Mouse (Mus musculus): ENCODE data around the gene Taok3. TPM values are rescaled to one million over a fixed set of nuclear protein-coding genes. Genes with fewer than 3 reads are reported as not detected.

Taok3 gene
- polyA plus RNA-seq, 1 experiment: 18.1 TPM

DNA sequence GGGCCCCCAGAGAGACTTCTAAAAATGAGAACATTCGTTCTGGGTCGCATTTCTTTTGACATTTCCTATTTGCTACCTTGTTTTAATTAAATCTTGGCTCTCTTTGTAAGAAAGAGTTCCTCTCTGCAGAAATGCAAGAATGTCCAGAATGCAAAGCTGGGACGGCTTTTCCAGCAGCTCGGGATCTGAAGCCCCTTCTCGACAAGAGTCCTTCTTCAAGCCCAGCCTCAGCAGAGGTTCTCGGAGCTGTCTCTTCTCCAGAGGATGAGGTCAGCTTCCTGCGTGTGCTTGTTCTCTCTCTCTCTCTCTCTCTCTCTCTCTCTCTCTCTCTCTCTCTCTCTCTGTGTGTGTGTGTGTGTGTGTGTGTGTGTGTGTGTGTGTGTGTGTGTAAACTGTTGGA, 2.2 kb upstream of the Taok3 start:
- DNase-seq (ENCODE audit: low spot score): no peak

GRCm38 (mm10) chr5:117118220-117118619, 1.7 kb upstream of the Taok3 start:
- DNase-seq (ENCODE audit: low spot score): no peak

- no peak for DNase-seq (ENCODE audit: low spot score)
These were observed 1.1 kb upstream of the Taok3 start for GRCm38 (mm10) chr5:117118850-117119249.

DNA sequence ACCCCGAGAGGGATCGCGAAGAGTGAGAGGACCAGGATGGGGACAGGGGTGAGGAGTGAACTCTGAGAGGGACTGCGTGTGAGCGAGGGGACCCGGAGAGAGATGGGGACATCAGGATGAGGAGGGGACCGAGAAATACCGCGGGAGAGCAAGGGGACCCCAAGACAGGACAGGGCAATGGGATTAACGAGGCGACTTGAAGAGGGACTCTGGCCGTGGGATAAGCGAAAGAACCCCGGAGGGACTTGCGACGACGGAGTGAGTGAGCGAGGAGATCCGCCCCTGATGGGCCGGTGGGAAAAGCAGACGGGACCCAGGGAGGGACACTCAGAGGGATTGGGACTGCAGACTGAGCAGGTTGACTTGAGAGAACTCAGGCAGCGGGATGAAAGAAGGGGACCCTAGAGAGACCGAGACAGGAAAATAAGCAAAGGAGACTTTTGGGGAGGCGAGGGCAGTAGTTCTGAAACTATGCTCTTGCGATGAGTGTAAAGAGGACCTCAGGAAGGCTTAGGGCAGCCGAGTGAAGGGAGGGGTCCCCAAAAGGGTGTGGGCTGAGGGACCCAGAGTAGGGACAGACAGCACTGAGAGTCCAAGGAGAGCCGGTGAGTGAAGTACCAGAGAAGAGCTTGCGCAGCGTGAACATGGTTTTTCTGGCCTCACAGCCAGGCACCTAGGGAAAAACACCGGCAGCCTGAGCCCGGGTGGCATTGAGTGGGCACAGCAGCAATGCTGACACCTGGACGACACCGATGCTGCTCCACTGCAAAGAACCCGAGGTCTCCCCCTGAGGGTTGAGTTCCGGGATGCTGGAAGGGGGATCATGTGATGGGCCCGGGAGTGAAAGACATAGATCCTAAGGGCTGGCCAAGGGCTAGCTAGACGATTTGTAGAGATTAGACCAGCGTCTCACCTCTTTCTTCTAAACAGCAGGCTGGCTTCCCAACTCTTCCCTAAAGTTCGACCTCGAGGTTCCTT, 849 bp downstream of the Taok3 start:
- no peak for DNase-seq (ENCODE audit: low spot score)

- DNase-seq (ENCODE audit: low spot score): no peak
These were observed 1.7 kb downstream of the Taok3 start for GRCm38 (mm10) chr5:117121657-117122056.

- DNase-seq (ENCODE audit: low spot score): no peak
These were observed 3.2 kb downstream of the Taok3 start for GRCm38 (mm10) chr5:117123102-117123501.

- no peak for DNase-seq (ENCODE audit: low spot score)
These were observed 3.9 kb downstream of the Taok3 start for GRCm38 (mm10) chr5:117123840-117124239.

DNA sequence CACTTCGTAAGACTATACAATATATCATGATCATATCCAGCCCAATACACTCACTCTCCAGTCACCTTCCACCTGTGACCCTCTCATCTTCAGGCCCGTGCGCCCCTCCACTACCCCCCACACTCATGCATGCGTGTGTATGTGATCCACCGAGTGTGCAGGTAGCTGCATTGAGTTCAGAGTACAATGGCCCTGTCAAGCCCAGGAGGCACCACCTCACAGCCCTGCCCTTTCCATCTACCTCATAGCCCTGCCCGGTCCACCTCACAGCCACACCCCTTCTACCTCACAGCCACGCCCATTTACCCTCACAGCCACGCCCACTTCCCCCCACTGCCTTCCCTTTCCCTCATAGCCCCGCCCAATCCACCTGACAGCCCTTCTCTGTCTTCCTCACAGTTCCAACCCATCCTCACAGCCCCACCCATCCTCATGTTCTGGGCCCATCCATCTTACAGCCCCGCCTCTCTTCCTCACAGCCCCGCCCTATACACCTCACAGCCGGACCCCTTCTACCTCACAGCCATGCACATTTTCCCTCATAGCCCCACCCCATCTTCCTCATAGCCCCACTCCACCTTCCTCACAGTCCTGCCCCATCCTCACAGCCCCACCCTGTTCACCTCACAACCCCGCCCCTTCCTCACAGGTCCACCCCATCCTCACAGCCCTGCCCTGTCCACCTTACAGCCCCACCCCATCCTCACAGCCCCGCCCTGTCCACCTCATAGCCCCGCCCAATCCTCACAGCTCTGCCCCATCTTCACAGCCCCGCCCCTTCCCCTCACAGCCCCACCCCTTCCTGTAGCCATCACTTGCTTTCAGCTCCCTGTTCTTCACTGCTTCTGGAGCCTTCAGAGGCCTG, 5.8 kb downstream of the Taok3 start:
- no peak for DNase-seq (ENCODE audit: low spot score)

DNA sequence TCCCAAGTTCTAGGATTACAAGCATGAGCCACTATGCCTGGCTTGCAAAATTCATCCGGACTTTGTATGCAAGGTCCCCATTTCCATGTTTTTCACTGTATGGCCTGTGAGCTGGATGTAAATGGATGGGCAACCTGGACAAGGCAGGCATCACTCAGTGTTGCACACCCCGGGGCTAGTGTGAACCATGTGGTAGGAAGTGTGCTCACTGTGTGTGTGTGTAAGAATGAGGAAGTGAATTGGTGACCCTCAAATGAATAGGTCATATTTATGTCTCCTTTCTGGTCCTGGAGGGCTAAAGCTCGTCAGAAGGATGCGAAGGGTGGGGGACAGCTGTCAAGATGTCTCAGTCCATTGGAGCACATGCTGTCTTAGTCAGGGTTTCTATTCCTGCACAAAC, 7.1 kb downstream of the Taok3 start:
- no peak for DNase-seq (ENCODE audit: low spot score)

DNA sequence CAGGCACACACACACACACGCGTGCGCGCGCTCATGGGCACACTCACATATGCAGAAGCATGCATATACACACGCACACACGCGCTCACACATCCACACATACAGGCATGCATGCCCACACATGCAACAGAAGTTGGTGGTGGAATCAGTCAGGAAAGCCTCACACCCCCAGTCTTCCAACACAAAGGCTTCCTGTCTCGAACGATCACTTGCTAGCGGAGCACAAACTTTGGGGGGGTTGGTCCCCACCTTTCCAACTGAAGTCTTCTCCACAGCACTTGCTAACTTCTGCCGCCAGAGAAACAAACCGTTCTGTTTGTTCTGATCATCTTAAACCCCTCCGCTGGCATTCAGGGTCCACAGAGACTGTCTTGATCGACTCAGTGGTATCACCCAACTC, 10.8 kb downstream of the Taok3 start:
- DNase-seq (ENCODE audit: low spot score): no peak

DNA sequence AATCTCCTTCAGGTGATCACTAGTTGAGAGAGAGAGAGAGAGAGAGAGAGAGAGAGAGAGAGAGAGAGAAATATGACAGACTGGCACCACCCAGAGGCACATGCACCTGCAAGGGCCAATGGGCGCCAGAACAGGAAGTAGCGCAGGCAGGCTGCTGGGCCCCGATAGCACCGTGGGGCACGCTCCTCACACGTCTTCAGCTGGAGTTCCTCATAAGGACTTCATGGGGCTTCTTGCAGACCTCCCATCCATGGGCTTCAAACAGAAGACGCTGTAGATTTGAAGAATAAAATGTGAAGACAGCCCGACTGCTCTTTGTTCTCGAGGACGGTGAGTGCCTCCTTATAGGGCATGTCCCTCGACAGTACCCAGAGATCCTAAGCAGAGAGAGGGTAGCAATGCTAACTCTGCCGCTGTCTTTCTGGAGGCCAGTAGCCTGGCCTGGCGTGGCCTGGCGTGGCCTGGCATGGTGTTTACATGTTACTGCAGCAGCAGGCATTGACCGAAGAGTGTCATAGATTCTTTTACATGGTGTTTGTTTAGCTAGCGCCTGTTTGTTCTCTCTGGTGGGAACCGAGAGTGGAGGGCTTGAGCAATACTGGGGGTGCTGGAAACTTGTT, 13.6 kb downstream of the Taok3 start:
- DNase-seq (ENCODE audit: low spot score): no peak

GRCm38 (mm10) chr5:117134066-117134888, 14.3 kb downstream of the Taok3 start:
- no peak for DNase-seq (ENCODE audit: low spot score)

DNA sequence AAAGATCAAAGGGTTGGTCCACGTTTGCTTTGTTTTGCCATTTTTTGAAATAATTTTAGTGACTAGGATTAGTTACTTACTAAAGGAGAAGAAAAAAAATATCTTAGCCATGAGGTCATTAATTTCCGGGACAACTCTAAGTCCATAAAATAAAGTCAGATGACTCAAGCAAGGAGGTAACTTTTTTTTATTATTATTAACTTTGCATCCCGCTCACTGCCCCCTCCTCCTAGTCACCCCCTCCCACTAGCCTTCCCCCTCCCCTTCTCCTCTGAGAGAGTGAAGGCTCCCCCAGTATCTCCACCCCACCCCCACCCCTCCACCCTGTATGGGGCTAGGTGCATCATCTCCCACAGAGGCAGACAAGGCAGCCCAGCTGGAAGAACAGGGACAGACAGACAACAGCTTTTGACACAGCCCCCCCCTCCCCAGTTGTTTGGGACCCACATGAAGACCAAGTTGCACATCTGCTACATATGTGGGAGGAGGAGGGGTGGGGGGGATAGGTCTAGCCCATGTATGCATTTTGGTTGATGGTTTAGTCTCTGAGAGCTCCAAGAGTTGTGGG, 15.0 kb downstream of the Taok3 start:
- DNase-seq (ENCODE audit: low spot score): no peak

- no peak for DNase-seq (ENCODE audit: low spot score)
These were observed 15.9 kb downstream of the Taok3 start for GRCm38 (mm10) chr5:117135869-117136268.

GRCm38 (mm10) chr5:117136570-117136969, 16.6 kb downstream of the Taok3 start:
- no peak for DNase-seq (ENCODE audit: low spot score)

- DNase-seq (ENCODE audit: low spot score): no peak
These were observed 17.1 kb downstream of the Taok3 start for GRCm38 (mm10) chr5:117137011-117137410.

GRCm38 (mm10) chr5:117137594-117137993, 17.7 kb downstream of the Taok3 start:
- no peak for DNase-seq (ENCODE audit: low spot score)

- DNase-seq (ENCODE audit: low spot score): no peak
These were observed 18.5 kb downstream of the Taok3 start for GRCm38 (mm10) chr5:117138295-117138988.

DNA sequence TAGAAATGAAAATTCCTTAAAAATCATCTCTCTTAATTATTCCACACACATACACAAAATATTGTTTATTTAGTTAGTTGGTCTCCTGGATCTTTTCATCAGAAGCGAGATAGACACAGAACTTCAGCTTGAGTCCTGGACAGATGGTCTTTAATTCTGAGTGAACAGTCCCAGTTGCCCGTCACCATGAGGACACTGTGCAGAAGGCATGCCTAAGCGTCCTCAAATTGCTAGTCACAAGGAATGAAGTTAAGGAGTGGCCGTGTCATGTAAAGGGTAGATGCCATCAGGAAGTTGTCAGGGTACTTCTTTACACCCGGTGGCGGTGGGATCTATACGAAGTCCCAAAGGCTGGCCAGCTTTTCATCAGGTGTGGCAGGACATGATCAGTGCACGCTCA, 19.9 kb downstream of the Taok3 start:
- no peak for DNase-seq (ENCODE audit: low spot score)

DNA sequence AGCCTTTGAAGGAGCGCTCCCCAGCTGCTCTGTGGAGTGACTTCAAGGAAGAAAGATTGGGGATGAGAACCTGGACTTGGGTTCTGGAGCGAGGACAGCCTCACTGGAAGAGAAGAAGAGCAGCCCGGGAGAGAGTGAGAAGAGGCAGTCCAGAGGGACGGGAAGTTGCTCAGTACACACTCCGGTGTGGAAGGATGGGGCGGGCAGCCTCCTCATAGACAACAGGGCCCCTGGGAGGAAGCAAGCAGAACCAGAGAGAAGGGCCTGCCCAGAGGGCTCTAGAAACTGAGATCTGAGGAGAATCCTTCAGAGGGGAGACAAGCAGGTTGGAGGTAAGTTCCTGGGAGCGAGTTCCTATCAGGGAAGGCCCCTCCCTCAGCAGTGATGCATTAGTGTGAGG, 20.4 kb downstream of the Taok3 start:
- DNase-seq (ENCODE audit: low spot score): no peak
